Mouse (Mus musculus) kidney, adult 18-20 months (tissue): Measurements from ENCODE around the gene Ncoa4.
A peak's percentile ranks its signal among the peaks of the same experiment; 100 is the strongest.
"Not testable (repeated sequence)": the region's sequence is repeated elsewhere in the genome, so short reads cannot be mapped to it uniquely, and the experiment has no call there.

ENCODE experiments used
- DNase-seq: peaks from one replicate; pipeline ENCODE4 v3.0.0; 2021

The Ncoa4 gene

DNA sequence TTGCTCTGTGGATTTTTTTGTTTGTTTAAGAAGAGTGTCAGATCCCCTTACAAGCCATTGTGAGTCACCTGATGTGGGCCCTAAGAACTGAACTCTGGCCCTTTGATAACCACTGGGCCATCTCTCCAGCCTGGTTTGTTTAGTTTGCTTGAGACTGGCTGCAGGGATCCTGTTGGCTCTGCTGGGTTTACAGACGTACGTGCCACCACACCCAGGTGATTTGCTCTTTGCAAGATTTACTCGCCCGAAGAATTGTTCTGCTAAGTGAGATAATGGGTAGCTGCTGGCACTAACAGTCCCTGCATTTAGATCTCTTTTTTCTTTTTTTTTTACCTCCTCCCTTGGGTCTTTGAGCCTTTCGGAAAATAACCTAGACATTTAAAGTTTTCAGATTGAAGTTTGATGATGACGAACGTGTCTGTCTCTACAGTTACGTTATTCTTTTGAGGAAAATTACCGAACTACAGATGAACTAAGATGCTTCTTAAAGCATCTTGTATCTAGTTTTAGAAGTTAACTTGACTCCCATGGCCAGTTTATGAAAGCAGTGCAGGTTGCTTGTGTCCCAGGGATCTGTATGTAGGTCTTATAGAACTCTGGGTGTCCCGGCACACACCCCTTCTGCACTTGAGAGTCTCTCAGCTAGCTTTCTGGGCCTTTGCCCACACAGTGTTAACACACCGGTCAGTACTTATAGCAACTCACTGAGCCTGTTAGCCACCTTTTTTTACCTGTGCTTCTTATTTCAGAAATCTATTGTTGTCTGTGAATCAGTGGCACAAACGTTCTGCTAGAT, 1.6 kb downstream of the Ncoa4 start:
- no peak for DNase-seq

DNA sequence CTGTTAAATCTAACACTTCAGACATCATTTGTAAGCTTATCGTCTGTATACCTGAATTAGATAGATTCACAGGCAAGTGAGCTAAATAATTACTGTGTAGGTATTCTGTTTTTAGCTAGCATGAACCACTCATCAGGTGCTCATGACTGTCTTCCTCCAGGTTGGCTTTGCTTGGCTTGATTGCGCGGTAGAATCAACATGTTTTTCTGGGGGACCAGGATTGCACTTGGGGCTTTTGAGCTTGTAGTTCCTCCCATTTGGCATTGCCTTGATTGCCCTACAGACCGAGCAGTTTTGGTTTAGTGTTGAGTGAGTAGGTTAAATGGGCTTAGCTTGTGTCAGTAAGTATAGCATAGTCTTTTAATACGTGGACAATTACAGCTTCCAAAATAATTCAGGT, 2.6 kb downstream of the Ncoa4 start:
- DNase-seq, result no peak

DNA sequence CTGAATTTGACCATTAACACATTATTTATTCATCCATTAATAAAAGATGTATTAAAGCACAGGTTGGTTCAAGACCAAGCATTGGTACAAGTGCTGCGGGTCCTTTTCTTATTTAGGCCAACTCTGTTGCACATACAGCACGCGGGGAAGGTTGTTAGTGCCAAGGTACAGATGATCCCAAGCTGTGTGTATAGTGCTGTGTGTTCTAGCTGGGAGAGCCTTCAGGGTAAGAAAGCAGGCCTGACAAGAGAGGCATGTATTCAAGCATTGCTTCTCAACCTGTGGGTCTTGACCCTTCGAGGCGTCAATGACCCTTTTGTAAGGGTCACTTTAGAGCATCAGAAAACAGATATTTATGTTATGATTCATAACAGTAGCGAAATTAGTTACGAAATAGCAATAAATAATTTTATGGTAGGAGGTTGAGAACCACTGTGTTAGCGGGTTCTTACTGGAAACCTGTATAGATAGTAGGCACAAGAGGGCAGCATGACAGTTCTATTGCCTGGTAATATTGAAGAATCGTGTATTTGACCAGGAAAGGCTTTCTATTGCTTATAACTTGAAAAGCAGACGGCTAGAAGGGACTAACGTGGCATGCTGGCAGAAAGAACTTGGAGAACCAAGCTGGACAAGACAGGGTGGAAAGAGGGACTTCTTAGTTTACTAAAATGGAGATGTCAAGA, 3.7 kb downstream of the Ncoa4 start:
- DNase-seq, result no peak

DNA sequence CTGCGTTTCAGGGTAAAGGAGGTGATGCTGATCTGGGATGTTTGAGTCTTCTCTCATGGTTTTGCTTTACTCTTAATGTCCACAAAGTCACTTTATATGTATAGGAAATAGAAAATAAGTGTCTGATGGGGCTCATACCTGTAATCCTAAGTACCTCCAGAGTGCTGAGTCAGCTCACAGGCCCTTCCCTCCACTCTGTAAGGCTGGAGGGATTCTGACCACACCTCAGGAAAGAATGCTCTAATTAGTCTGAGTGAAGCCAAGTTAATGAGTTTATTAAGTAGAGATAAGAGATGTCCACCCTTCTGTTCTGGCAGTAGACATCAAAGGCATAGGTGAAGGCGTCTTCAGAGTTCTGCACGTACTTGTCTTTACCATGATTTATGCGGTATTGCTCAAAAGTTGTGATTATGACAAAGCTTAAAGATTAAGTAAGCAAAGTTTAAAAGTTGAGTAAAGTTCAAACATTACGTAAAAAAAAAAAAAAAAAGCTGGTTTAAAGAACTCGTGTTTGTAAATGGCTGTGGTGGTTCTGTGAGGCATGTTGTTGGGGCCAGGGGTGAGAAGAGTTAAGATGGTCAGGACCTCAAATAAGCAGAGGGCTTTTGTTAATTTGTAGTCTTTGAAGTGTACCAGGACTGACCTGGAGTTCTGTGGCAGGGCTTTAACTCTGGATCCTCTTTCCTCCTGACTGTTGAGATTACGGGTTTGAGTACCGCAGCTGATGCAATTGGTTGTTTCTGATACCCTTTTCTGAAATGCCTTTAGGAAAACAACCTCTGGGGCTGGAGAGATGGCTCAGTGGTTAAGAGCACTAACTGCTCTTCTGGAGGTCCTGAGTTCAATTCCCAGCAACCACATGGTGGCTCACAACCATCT, 4.7 kb downstream of the Ncoa4 start:
- DNase-seq, result no peak

DNA sequence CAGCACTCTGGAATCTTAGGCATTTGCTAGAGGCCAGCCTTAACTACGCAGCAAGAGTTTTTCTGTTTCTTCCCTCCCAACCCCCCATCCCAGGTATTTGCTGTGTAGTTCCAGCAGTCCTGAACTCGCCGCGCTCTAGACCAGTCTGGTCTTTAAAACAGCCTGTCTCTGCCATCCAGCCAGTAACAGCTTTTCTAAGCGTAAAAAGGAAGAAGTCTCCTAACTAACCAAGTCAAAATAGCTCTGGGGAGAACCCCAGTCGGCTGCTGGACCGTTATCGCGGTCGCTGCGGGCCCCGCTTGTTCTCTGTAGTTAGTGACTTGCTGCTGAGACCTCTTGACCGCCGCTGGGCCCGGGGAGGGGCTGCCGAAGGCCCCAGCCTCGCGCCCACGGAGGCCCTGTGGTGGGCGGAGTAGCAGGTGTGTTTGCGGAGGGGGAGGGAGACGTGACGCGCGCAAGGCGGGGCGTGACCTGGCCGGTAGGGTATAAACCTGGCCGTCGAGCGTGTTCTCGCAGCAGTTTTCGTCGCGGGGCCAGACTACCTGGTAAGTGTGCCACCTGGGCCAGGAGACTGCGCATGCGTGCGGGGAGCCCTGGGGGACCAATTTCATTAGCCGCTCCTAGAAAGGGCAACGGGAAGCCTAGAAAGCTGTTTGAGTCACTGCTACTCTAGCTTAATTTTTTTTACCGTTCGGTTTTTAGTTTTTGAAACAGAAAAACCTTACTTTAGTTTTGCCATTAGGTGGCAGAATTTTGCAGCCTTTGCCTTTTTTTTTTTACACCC, 5.8 kb downstream of the Ncoa4 start:
- peak; percentile 94 for DNase-seq

DNA sequence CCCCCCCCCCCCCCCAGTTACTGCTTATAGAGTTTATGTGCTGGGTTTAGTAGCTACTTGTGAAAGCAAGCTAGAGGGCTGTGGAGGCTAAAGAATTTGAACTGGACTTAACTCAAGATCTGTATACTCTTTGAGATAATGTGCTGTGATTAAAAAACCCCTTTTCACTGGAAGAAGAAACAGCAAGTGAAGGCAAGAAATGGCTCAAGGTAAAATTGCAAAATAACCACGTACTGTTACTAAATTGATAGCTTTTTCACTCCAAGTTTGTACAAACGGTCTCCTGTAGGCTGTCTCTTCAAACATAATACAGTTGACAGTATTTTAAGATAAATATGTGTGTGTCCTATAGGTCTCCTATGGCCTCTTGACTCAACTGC, 6.4 kb downstream of the Ncoa4 start:
- no peak for DNase-seq

DNA sequence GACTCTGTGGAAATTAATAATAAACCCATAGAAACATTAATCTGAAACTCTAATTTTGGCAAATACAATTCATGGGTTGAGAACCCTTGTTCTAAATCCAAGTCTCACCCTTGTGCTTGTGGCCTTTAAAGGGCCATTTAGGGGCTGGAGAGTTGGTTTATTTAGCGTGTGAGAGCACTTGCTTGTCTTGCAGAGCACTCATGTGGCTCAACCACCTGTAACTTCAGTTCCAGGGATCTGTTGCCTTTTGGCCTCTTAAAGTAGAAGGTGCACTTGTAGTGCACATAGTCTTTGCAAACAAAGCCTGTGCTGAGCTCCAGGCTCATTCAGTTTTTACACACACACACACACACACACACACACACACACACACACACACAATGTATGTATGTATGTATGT, 7.2 kb downstream of the Ncoa4 start:
- DNase-seq, result no peak

DNA sequence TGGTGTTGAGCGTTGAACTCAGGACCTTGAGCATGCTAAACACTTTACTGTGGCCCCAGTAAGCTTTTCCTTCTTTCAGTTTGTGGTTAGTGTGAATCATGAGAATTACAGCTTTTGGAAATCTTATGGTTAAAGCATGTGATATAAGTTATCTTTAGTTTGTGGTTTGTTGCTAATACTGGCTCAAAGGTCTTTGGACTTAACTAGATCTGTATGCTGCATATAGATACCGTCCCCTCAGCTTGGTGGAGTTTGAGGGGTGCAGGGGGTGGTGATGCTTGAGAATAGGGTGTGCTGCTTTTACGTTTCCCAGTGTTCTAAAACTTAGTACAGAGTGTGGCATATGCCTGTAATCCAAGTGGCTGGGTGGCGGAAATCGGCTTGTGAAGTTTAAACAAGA, 7.7 kb downstream of the Ncoa4 start:
- no peak for DNase-seq

DNA sequence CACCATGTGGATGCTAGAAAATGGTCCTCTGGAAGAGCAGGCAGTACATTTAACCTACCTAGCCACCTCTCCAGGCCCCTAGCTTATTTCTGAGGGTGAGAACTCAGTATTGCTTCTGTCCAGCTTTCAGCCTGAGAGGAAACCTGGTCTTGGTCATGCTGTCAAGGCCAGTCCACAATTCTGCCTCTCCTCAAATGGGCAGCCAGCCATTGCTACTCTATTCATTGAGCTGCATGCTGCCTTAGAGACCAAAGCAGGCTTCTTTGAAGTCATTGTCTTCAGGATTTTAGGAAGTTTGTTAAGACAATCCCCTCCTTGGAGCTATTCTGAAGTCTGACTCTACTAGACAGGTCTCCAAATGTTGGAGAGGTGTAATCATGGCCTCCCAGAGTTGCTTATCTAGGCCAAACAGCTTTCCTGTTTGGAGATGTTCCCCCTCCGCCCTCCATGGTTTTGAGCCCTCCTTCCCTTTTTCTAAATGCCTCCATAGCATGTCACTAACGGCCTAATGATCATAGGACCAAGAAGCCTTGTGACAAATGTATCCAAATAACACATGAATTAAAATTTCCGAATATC, 9.1 kb downstream of the Ncoa4 start:
- DNase-seq, result no peak

DNA sequence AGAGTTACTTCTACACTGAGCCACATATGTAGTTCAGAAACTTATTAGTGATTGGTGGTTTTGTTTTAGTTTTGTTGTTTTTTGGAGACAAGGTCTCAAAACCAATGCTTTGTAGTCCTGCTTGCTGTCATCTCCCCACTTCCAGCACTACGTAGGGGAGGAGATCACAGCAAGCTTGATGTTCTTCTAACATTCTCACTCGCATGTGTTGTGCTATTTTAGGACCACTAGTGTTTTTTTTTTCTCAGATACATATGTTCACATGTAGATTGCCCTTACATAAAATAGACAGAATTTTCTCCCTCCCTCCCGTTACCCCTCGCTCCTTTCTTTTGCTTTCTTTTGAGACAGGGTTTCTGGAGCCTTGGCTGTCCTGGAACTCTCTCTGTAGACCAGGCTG, 10.5 kb downstream of the Ncoa4 start:
- no peak for DNase-seq

DNA sequence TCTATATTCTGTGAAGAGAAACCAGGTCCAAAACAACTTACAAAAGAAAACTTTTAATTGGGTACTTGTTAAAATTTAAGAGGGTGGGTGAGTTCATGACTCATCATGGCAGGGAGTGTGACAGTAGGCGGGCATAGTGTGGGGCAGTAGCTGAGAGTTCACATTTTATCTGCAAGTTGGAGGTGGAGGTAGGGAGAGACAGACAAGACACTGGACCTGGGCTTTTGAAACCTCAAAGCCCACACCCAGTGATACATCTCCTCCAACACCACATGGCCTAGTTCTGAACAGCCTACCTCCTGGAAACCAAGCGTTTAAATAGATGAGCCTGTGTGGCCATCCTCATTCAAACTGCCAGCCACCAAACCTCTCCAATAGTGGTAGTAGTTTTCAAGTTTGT, 15.6 kb downstream of the Ncoa4 start:
- no peak for DNase-seq

DNA sequence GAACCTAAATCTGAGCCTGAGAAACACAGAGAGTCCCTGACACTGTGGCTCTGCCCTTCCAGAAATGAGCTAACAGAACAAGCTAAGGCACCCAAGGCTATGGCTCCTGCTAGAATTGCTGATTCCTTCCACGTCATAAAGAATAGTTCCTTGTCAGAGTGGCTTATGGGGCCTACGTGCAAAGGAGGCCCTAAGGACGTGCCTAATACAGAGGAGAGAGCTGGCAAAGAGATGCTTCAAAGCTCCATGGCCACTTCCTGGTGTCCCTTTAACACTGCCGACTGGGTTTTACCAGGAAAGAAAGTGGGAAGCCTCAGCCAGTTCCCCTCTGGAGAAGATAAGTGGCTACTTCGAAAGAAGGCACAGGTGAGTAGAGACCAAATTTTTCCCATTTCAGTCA, 16.9 kb downstream of the Ncoa4 start:
- not testable (repeated sequence) for DNase-seq

DNA sequence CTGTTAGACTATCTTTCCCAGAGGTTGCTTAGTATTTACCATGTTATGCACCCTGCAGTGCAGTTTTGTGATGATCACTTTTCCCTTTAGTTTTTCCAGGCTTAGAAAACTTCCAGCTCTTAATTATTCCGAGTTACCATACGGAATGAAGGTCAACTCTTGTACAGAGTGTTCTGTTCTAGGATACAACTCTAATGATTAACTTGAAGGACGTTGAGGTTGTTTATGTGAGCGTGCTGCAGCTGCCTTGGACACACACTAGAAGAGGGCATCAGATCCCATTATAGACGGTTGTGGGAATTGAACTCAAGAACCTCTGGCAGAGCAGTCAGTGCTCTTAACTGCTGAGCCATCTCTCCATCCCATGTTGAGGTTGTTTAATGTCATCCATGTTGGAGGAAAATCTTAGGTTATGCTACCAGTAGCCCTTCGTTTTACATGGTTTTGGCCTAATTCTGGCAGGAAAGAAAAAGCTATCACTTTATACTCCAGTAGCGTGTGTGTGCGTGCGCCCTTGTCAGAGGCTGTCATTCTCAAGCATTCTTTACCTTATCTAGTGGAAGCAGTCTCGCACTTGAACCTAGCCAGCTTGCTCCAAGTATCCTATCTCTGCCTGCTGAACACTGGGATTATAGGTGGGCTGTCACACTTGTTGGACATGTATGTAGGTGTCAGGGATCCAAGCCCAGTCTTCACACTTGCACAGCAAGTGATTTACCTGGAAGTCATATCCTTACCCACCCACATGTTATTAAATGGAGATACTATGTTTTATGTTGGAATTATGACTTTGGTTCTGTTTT, 19.9 kb downstream of the Ncoa4 start:
- peak; percentile 36 for DNase-seq

DNA sequence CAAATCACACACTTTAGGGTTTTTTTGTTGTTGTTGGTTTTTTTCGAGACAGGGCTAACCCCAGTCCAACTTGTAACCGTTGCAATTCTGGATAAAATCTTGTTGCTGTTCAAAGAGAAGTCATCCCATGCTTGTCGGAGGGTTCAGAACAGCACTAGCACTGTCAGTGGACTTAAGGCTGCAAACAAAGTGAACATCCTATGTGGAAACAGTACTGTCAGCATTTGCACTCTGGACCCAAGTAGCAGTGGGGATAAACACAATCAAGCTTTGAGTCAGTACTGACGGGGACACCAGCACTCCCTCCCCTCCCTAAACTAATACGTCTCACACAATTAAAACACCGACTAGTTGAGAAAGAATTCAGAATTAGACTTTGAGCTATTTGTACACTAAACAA, 21.2 kb downstream of the Ncoa4 start:
- DNase-seq, result no peak

DNA sequence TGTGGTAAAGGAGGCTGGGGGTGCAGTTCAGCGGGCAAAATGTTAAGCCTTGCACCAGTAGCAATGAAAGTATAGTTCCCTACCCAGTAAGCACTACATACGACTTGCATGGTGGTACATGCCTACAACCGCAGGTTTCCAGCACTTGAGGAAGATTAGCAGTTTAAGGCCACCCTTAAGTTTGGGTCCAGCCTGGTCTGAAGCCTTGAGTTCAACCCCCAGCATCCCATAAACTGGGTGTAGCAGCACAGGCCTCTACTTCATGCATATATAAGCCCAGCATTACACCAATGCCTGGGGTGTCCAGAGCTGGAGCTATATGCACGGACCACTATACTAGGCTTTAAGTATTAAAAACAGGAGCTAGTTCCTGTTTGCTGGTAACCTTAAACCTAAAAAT, 24.2 kb downstream of the Ncoa4 start:
- no peak for DNase-seq

DNA sequence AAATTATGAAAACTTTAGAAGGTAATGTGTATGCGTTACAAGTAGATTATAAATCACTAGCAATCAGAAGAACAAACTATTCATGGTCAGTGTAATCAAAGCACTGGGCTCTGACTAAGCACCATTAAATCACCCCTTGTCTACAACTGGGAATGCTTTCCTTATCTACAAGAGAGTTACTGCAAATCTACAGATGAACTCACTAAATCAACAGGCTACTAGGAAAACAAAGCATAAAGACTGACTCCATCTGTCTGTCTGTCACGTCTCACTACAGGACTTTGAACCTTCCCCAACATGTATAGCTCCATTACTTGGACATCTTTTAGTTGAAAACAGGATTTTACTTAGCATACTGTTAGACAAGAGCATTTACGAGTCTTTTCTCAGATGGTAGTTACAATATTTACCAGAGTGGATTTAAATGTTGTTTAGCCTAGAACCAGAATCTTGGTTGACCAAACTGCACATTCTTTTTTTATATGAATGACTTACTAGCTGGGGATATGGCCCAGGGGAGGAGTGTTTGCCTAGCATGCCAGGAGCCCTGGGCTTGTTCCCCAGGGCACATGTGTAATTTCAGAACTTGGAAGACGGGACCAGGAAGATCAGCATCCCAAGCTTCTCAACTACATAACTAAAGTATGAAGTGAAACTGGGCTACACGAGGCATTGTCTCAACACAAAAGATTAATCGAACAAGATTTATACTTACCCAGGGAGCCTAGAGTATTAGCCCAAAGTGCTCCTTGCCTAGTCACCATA, 31.1 kb downstream of the Ncoa4 start:
- DNase-seq, result no peak

DNA sequence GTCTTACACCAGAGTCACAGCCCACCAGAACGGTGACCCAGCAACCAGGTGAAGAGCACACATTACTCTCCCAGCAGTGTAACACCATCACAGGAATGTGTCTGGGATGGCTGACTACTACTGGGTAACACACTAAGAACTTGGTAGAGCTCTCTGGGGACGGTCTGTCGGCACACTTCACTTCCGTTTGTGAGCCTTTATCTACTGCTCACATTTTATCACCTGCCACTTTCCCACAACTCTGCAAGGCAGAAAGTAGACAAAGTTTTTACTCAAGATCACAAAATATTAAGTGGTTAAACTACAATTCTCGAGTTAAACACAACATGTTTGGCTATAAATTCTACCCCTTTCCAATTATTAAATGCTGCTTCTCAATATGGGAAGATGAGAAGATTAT, 32.3 kb downstream of the Ncoa4 start:
- no peak for DNase-seq

DNA sequence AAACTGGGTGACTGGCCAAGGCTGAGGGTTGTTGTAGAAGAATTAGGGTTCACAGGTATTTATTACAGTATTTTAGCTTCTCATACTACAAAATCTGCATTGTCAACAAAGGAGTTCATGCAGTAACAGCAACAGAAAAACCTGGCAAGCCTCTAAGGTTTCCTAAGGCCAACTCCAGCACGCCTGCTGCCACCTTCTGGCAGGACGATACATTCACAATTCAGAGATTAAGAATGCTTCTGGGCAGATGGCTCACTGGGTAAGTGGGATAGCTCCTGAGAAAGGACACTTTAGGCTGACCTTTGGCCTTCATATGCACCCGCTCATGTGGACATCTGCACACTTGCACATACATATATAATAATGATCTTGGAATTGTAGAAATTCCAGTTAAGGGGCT, 32.8 kb downstream of the Ncoa4 start:
- peak; percentile 60 for DNase-seq

DNA sequence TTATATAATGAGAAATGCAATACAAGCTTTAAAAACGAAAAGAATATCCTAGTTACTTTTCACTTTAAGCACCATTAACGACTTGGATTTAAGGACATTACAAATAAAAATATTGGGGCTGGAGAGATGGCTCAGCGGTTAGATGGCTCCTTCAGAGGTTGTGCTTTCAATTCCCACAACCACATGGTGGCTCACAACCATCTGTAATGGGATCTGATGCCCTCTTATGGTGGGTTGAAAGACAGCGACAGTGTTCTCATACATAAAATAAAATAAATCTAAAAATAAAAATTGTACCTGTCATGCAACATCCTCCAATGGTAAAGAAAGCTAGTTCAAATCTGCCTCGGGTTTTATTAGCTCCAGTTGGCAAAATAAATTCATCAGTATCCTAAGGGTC, 33.9 kb downstream of the Ncoa4 start:
- not testable (repeated sequence) for DNase-seq

DNA sequence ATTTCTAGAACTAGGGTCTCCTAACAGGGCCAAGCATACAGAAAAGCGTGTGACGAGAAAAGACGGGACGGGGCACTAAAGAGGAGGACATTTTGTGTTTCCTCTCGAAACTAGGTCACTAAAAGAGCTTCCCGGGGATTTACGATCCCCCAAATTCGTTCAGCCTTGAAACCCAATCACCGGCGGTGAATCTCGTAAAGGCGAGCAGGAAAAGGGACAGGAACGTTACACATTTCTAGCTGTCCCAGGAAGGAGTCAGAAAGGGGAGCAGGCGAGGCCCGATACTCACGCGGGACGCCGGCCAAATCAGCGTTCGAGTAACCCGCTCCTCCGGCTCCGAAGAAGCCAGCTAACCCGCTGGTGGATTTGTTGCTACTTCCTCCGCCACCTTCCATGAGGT, 41.7 kb downstream of the Ncoa4 start:
- DNase-seq, result no peak
